10 mouse cellular contexts compared by ENCODE assay signal in genomic region chr8:124317191-124317682, GRCm38 (mm10).
A peak's percentile ranks its signal among the peaks of the same experiment; 100 is the strongest.
DNase-seq lines count a peak whose midpoint lies in the region; ATAC-seq lines count a peak whose summit lies in the region.
"Had no signal": no experiment of that assay in that cellular context is flagged by ENCODE, and none has a peak within 500 bp of the region (broad histone marks: within the 10 kb centered on the region; RNA-seq: fewer than 3 reads in every experiment).

No protein-coding gene starts in this region.

- H3K27ac ChIP-seq in kidney, embryonic 16.5 days (ENCODE audit: low read length): peak overlapping the region; percentile 26; the same call in 1 of the 2 replicates
- H3K27ac ChIP-seq: hindbrain, postnatal 0 days had no signal

- no peaks in the 10 kb centered on the region for H3K36me3 ChIP-seq in kidney, embryonic 16.5 days (ENCODE audit: insufficient read depth, low read length)
- H3K36me3 ChIP-seq: neural tube, embryonic 13.5 days had no signal

- H3K4me3 ChIP-seq in kidney, embryonic 16.5 days (ENCODE audit: low read length): no peak overlapping the region
- H3K4me3 ChIP-seq: neural tube, embryonic 13.5 days had no signal

- WGBS in kidney, embryonic 16.5 days: 47% methylated on average over 8 of the region's 8 CpGs

- H3K4me2 ChIP-seq in kidney, embryonic 16.5 days (replicated peaks; ENCODE audit: low read depth, low read length): no peak overlapping the region
- H3K4me2 ChIP-seq: neural tube, embryonic 13.5 days had no signal

- no peak overlapping the region for H3K9ac ChIP-seq in kidney, embryonic 16.5 days (replicated peaks; ENCODE audit: low read length)
- H3K9ac ChIP-seq: neural tube, embryonic 13.5 days had no signal

- H3K4me1 ChIP-seq in kidney, embryonic 16.5 days (ENCODE audit: insufficient read depth, low read length): peaks cover 10% of the 10 kb centered on the region

- no peaks in the 10 kb centered on the region for H3K9me3 ChIP-seq in kidney, embryonic 16.5 days (ENCODE audit: low read length)
- H3K9me3 ChIP-seq: neural tube, embryonic 13.5 days had no signal

- no peaks in the 10 kb centered on the region for H3K27me3 ChIP-seq in kidney, embryonic 16.5 days (ENCODE audit: insufficient read depth, low read length)
- H3K27me3 ChIP-seq: neural tube, embryonic 13.5 days had no signal

- no peak for DNase-seq in kidney, adult 11 months
- DNase-seq in CD4-positive helper T cell, adult 2 months (ENCODE audit: low read depth, low spot score): peak; percentile 68
- no peak for DNase-seq in right cerebral cortex, adult 18-20 months
- DNase-seq in urinary bladder, postnatal 4 days (ENCODE audit: low spot score in 2 of 2): no peak
- DNase-seq in frontal cortex, postnatal 36 days (ENCODE audit: low spot score in 2 of 2): no peak

- ATAC-seq in kidney, embryonic 16.5 days (ENCODE audit: low FRiP score, low TSS enrichment): no peak
- ATAC-seq in common myeloid progenitor, adult 5-6 weeks (replicated peaks; ENCODE audit: low read depth, poor library complexity, severe bottlenecking): peak; percentile 48
- peak; percentile 12 to 29; a peak in 3 of 4 replicates for ATAC-seq in hematopoietic stem cell, adult 5-6 weeks (replicated peaks in 1 of 2; ENCODE audit: insufficient read depth in 1 of 2, low FRiP score in 2 of 2, low TSS enrichment in 1 of 2, low read depth in 1 of 2, poor library complexity in 2 of 2, severe bottlenecking in 2 of 2)
